Mouse (Mus musculus): Measurements from ENCODE around the gene AL732309.1. TPM values are rescaled to one million over a fixed set of nuclear protein-coding genes. Genes with fewer than 3 reads are reported as not detected.

Gene AL732309.1
- polyA plus RNA-seq, 1 experiment from 2014 or later = 5.3 TPM

- 79% methylated on average over 8 of the region's 8 CpGs for WGBS
- peaks cover 41% of the 10 kb centered on the region for H3K36me3 ChIP-seq (replicated peaks; ENCODE audit: control insufficient read depth, insufficient read depth)
These were observed 3.3 kb downstream of the AL732309.1 start for GRCm38 (mm10) chr2:25243342-25243741.

GRCm38 (mm10) chr2:25242101-25242506, 4.6 kb downstream of the AL732309.1 start, which contains the start of the genes Rnf208 and Cysrt1:
TSS of gene Rnf208 (plus strand) at chr2:25242255.
TSS of gene Cysrt1 (minus strand) at chr2:25242452.
- ATAC-seq (ENCODE audit: low FRiP score) (peak; percentile 67), DNase-seq (ENCODE audit: low spot score) (peak; percentile 60)
- peaks cover 30% of the 10 kb centered on the region for H3K36me3 ChIP-seq (replicated peaks; ENCODE audit: control insufficient read depth, insufficient read depth)
- peaks cover 6% of the 10 kb centered on the region; the same call in 1 of the 2 replicates for H3K27me3 ChIP-seq (ENCODE audit: control insufficient read depth, insufficient read depth, low read length)
- WGBS = under 1% methylated on average over 33 of the region's 59 CpGs
- H3K9me3 ChIP-seq (ENCODE audit: control insufficient read depth, low read length) = no peaks in the 10 kb centered on the region
- peak within 1 kb of the TSS; percentile 86 for H3K4me2 ChIP-seq (replicated peaks)
- peaks cover 22% of the 10 kb centered on the region for H3K4me1 ChIP-seq (replicated peaks; ENCODE audit: control insufficient read depth, insufficient read depth, low read length)
- H3K9ac ChIP-seq = peak within 1 kb of the TSS; percentile 87
- H3K4me3 ChIP-seq (replicated peaks; ENCODE audit: low read length) = peak within 1 kb of the TSS; percentile 72
- H3K27ac ChIP-seq = peak within 1 kb of the TSS; percentile 60

More at GRCm38 (mm10) chr2:25243342-25243741, 3.3 kb downstream of the AL732309.1 start:
- no peak for ATAC-seq (ENCODE audit: low FRiP score)
- no peaks in the 10 kb centered on the region for H3K27me3 ChIP-seq (ENCODE audit: control insufficient read depth, insufficient read depth, low read length)
- peaks cover 22% of the 10 kb centered on the region for H3K4me1 ChIP-seq (replicated peaks; ENCODE audit: control insufficient read depth, insufficient read depth, low read length)
- H3K27ac ChIP-seq = no peak overlapping the region
- peak overlapping the region; percentile 86 for H3K4me2 ChIP-seq (replicated peaks)
- H3K9me3 ChIP-seq (ENCODE audit: control insufficient read depth, low read length) = no peaks in the 10 kb centered on the region
- peak overlapping the region; percentile 72; the same call in 1 of the 2 replicates for H3K4me3 ChIP-seq (replicated peaks; ENCODE audit: low read length)
- H3K9ac ChIP-seq = peak overlapping the region; percentile 87; the same call in 1 of the 2 replicates
- DNase-seq (ENCODE audit: low spot score) = no peak

DNA sequence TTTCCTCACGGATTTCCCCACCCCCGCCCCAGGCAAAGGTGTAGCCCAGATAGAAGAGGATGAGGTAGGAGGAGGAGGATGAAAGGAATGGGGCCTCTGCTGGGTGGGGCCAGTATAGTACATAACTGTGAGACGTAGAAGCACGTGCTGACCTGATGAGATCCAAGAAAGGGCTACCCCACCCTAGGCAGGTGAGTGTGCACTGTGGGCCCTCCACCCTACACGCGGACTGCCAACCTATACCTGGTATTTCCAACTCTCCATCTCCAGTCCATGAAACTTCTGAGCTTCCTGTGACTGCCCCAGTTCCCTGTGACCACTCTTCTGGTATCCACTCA, 5.3 kb downstream of the AL732309.1 start:
- Histone ChIP-seq H3K27me3 (ENCODE audit: control insufficient read depth, insufficient read depth, low read length) (peaks cover 6% of the 10 kb centered on the region; the same call in 1 of the 2 replicates), H3K4me1 (replicated peaks; ENCODE audit: control insufficient read depth, insufficient read depth, low read length) (peaks cover 22% of the 10 kb centered on the region), H3K4me3 (replicated peaks; ENCODE audit: low read length) (peak overlapping the region; percentile 72), H3K9me3 (ENCODE audit: control insufficient read depth, low read length) (no peaks in the 10 kb centered on the region), H3K4me2 (replicated peaks) (peak overlapping the region; percentile 86), H3K36me3 (replicated peaks; ENCODE audit: control insufficient read depth, insufficient read depth) (peaks cover 24% of the 10 kb centered on the region), H3K27ac (peak overlapping the region; percentile 60; the same call in 1 of the 2 replicates), H3K9ac (peak overlapping the region; percentile 87)
- DNase-seq (ENCODE audit: low spot score) = no peak
- ATAC-seq (ENCODE audit: low FRiP score) = peak; percentile 5; the same call in 1 of the 2 replicates
- 17% methylated on average over 6 of the region's 6 CpGs for WGBS

- H3K4me3 ChIP-seq (replicated peaks; ENCODE audit: low read length) = peak overlapping the region; percentile 72
- peak; percentile 75 for ATAC-seq (ENCODE audit: low FRiP score)
- no peaks in the 10 kb centered on the region for H3K9me3 ChIP-seq (ENCODE audit: control insufficient read depth, low read length)
- H3K4me2 ChIP-seq (replicated peaks) = peak overlapping the region; percentile 86
- H3K9ac ChIP-seq = peak overlapping the region; percentile 87; the same call in 1 of the 2 replicates
- H3K4me1 ChIP-seq (replicated peaks; ENCODE audit: control insufficient read depth, insufficient read depth, low read length) = peaks cover 22% of the 10 kb centered on the region
- peak; percentile 76 for DNase-seq (ENCODE audit: low spot score)
- peaks cover 20% of the 10 kb centered on the region for H3K36me3 ChIP-seq (replicated peaks; ENCODE audit: control insufficient read depth, insufficient read depth)
- WGBS = under 1% methylated on average over 29 of the region's 29 CpGs
- peak overlapping the region; percentile 60 for H3K27ac ChIP-seq
- H3K27me3 ChIP-seq (ENCODE audit: control insufficient read depth, insufficient read depth, low read length) = peaks cover 6% of the 10 kb centered on the region; the same call in 1 of the 2 replicates
These were observed 5.8 kb downstream of the AL732309.1 start for GRCm38 (mm10) chr2:25240723-25241437.

DNA sequence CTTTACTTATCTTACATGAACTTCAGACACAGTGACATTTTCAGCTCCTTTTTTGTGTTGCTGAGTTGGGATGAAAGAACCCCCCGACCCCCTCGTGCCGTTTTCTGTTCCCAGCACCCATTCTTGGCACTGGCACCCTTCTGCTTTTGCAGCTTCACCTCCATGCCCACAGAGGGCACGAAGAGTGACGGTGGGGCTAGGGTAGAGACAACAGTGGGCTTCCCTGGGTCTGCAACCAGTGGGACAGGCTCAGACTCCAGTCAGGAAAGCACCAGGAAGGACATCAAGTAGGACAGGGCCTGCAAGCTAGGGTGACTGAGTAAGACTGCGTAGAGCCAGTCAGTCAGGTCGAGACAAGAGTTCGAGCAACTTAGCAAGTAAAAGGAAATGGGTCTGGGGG, 6.4 kb downstream of the AL732309.1 start:
- Histone ChIP-seq H3K4me2 (replicated peaks) (peak overlapping the region; percentile 86), H3K4me1 (replicated peaks; ENCODE audit: control insufficient read depth, insufficient read depth, low read length) (peaks cover 22% of the 10 kb centered on the region), H3K27ac (peak overlapping the region; percentile 60), H3K9ac (peak overlapping the region; percentile 87; the same call in 1 of the 2 replicates), H3K27me3 (ENCODE audit: control insufficient read depth, insufficient read depth, low read length) (peaks cover 6% of the 10 kb centered on the region; the same call in 1 of the 2 replicates), H3K4me3 (replicated peaks; ENCODE audit: low read length) (peak overlapping the region; percentile 72), H3K9me3 (ENCODE audit: control insufficient read depth, low read length) (no peaks in the 10 kb centered on the region), H3K36me3 (replicated peaks; ENCODE audit: control insufficient read depth, insufficient read depth) (peaks cover 15% of the 10 kb centered on the region)
- 48% methylated on average over 8 of the region's 8 CpGs for WGBS
- no peak for ATAC-seq (ENCODE audit: low FRiP score)
- DNase-seq (ENCODE audit: low spot score) = no peak

DNA sequence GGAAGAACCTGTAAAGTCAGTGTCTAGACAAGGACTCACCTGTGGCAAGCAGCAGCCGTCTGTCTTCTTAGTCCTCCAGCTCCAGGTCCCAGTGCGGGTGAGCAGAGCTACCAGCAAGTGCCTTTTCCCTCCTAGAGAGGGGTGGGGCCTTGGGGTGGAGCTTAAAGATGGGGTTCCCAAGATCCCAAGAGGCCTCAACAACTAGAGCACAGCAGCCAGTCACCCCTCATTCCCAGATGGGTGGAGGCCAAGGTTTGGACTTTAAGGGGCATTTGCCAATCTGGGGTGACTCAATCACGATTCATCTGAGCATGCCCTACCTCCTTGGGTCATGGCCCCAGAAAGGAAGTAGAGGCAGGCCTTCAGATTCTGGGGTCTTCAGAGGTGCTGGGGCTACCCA, 6.9 kb downstream of the AL732309.1 start:
- H3K36me3 ChIP-seq (replicated peaks; ENCODE audit: control insufficient read depth, insufficient read depth) = peaks cover 9% of the 10 kb centered on the region
- no peaks in the 10 kb centered on the region for H3K9me3 ChIP-seq (ENCODE audit: control insufficient read depth, low read length)
- H3K4me3 ChIP-seq (replicated peaks; ENCODE audit: low read length) = no peak overlapping the region
- peaks cover 6% of the 10 kb centered on the region; the same call in 1 of the 2 replicates for H3K27me3 ChIP-seq (ENCODE audit: control insufficient read depth, insufficient read depth, low read length)
- DNase-seq (ENCODE audit: low spot score) (no peak), ATAC-seq (ENCODE audit: low FRiP score) (no peak)
- 87% methylated on average over 3 of the region's 3 CpGs for WGBS
- H3K9ac ChIP-seq = no peak overlapping the region
- H3K4me1 ChIP-seq (replicated peaks; ENCODE audit: control insufficient read depth, insufficient read depth, low read length) = peaks cover 22% of the 10 kb centered on the region
- no peak overlapping the region for H3K4me2 ChIP-seq (replicated peaks)
- H3K27ac ChIP-seq = no peak overlapping the region

- Histone ChIP-seq H3K9ac (no peak overlapping the region), H3K36me3 (replicated peaks; ENCODE audit: control insufficient read depth, insufficient read depth) (no peaks in the 10 kb centered on the region), H3K27me3 (ENCODE audit: control insufficient read depth, insufficient read depth, low read length) (peaks cover 6% of the 10 kb centered on the region; the same call in 1 of the 2 replicates), H3K27ac (no peak overlapping the region), H3K4me2 (replicated peaks) (no peak overlapping the region), H3K9me3 (ENCODE audit: control insufficient read depth, low read length) (no peaks in the 10 kb centered on the region), H3K4me1 (replicated peaks; ENCODE audit: control insufficient read depth, insufficient read depth, low read length) (peaks cover 22% of the 10 kb centered on the region), H3K4me3 (replicated peaks; ENCODE audit: low read length) (no peak overlapping the region)
- ATAC-seq (ENCODE audit: low FRiP score) (no peak), DNase-seq (ENCODE audit: low spot score) (no peak)
These were observed 8.6 kb downstream of the AL732309.1 start for GRCm38 (mm10) chr2:25238106-25238505.

GRCm38 (mm10) chr2:25237522-25237921, 9.1 kb downstream of the AL732309.1 start:
- Histone ChIP-seq H3K9ac (no peak overlapping the region), H3K4me1 (replicated peaks; ENCODE audit: control insufficient read depth, insufficient read depth, low read length) (peaks cover 16% of the 10 kb centered on the region), H3K4me3 (replicated peaks; ENCODE audit: low read length) (no peak overlapping the region), H3K9me3 (ENCODE audit: control insufficient read depth, low read length) (no peaks in the 10 kb centered on the region), H3K36me3 (replicated peaks; ENCODE audit: control insufficient read depth, insufficient read depth) (no peaks in the 10 kb centered on the region), H3K27ac (no peak overlapping the region), H3K27me3 (ENCODE audit: control insufficient read depth, insufficient read depth, low read length) (peaks cover 6% of the 10 kb centered on the region; the same call in 1 of the 2 replicates), H3K4me2 (replicated peaks) (no peak overlapping the region)
- no peak for ATAC-seq (ENCODE audit: low FRiP score)
- WGBS = 75% methylated on average over 4 of the region's 4 CpGs
- DNase-seq (ENCODE audit: low spot score) = no peak

DNA sequence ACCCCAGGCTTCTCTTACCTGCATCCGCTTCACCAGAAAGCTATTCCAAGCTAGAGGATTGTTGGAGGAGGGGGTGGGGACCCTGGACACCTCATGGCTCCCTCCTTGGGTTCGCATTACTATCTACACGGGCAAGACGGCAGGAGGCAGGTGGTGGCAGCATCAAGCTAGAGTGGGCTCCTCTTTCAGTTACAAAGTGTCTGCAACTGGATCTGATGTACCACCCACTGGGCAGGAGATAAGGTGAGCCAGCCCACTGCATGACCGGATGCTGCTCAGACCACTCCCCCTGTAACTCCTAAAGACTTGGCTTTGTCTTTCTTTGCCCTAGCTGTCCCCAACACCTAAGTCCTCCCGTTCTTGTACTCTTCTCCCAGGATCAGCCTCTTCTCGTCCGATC, 10.0 kb downstream of the AL732309.1 start, which contains the start of gene Rnf224:
Rnf224 (minus strand) TSS at position 174 of the 400 bp plus-strand sequence.
- no peaks in the 10 kb centered on the region for H3K9me3 ChIP-seq (ENCODE audit: control insufficient read depth, low read length)
- H3K9ac ChIP-seq = no peak within 1 kb of the TSS
- no peak within 1 kb of the TSS for H3K4me3 ChIP-seq (replicated peaks; ENCODE audit: low read length)
- no peaks in the 10 kb centered on the region for H3K36me3 ChIP-seq (replicated peaks; ENCODE audit: control insufficient read depth, insufficient read depth)
- H3K4me1 ChIP-seq (replicated peaks; ENCODE audit: control insufficient read depth, insufficient read depth, low read length) = peaks cover 8% of the 10 kb centered on the region
- H3K27ac ChIP-seq = no peak within 1 kb of the TSS
- 49% methylated on average over 8 of the region's 8 CpGs for WGBS
- no peak for DNase-seq (ENCODE audit: low spot score)
- H3K27me3 ChIP-seq (ENCODE audit: control insufficient read depth, insufficient read depth, low read length) = peaks cover 6% of the 10 kb centered on the region; the same call in 1 of the 2 replicates
- no peak for ATAC-seq (ENCODE audit: low FRiP score)
- H3K4me2 ChIP-seq (replicated peaks) = no peak within 1 kb of the TSS
